Mouse (Mus musculus) c-Kit-positive CD71-positive TER-119-negative erythroid progenitor cells, embryonic 14.5 days (primary cell): ENCODE measurements around the gene Lamtor4.

ENCODE experiments used
- DNase-seq: peaks from one replicate; pipeline ENCODE4 v3.0.0-alpha.2; 2013; ENCODE audit warnings: low read depth

The Lamtor4 gene

DNA sequence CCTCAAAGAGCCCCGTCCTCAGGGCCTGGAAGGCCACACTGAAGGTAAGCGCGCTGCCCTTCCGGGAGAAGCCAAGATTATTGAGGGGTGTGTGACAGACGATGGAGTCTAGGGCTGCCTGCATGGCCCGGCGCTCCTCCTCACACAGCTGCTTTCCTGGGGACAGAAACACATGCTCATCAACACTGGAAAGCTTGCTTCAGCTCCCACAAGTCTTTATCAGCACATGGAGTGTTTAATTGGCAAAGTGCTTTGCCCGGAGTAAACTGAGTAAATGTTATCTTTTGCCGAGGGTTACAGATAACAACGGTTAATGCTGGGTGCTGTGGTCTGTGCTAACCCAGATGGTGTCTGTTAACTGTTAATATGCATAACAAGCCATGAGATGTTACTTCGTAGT lies 5.6 kb downstream of the Lamtor4 start:
- DNase-seq, result no peak

DNA sequence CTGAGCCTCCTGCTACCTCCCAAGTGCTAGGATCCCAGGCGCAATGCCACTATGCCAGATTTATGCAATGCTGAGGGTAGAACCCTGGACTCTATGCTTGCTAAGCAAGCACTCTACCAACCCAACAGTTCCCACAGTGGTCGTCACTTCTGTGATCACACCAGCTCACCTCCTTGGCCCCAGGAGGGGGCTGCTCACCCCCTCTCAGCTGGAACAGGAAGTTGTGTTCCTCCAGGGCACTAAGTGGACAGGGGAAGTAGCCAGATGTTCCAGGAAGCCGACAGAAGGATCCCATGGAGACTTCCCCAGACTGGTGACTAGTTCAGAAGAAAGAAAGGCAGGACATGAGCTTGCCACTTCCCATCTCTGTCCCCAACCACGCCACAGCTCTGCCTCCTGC lies 6.7 kb downstream of the Lamtor4 start:
- no peak for DNase-seq

DNA sequence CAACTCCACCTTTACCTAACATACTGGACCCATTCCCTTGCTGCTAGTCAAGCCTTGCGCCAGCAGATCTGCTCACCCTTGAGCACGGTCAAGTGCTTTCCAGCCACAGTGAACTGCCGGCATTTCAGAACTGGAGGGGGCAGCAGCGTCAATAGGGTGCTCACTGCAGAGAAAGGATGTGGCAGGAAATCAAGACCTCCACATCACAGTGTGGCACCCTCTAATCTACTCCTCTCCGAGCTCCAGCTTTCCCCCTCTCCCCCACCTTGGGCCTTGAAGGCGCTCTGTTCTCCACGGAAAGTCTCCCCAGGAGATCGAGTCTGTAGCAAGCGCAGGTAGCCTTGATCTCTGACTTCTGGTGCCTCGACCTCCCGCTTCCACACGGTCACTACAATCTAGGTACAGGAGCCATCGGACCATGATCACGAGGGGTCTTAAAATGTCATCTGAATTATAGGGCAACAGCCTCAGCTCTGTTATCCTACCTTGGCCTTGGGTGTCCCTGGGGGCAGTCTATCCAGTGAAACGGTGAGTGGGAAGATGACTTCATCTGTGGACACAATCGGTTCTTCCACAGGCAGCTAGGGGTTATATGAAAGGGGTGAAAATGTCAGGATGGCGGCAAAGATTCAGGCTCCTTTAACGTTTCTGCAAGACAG lies 7.4 kb downstream of the Lamtor4 start:
- no peak for DNase-seq

DNA sequence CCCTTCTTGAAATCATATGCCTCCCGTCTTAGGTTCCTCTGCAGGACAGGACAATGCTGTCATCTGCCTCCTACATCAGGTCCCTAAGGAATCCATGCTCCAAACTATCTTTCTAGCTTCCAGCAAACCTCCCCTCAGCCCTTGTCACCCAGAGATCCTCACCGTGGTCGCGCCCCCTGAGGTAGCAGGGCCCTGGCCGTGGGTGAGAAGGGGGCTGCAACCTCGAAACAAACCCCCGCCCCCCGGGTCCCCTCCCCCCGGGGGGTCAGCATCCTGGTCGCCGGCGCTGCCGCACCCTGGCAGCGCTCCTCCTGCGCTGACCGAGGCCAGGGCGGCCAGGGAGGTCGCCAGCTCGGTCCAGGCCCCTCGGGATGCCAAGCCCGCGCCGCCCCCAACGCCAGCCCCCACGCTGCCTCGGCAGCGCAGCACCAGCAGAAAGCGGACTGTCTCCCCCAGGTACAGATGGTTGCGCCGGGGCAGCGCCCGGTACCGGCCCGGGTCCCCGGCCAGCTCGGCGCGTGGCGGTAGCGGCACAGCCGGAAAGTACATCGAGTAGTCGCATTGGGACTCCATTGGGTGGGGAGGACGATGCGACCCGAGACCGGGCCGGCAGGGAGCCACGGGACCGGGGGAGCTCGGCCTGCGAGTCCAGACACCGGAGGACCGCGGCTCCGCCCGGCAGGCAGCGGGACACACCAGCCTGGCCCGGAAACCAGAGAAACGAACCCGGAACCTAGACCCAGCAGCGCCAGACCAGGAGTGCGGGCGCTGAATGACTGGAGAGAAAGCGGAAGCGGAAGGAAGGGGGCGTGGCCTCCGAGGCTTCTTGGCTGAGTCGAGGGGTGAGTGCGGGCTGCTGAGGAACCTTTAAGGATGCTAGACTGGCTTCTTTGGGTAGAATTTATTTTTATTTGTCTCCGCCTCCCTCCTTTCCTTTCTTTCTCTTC lies 8.3 kb downstream of the Lamtor4 start, which contains the start of gene BC037034:
Gene BC037034, minus strand, starts transcription at position 774 of the 947 bp plus-strand sequence.
- DNase-seq, result peak; percentile 90

DNA sequence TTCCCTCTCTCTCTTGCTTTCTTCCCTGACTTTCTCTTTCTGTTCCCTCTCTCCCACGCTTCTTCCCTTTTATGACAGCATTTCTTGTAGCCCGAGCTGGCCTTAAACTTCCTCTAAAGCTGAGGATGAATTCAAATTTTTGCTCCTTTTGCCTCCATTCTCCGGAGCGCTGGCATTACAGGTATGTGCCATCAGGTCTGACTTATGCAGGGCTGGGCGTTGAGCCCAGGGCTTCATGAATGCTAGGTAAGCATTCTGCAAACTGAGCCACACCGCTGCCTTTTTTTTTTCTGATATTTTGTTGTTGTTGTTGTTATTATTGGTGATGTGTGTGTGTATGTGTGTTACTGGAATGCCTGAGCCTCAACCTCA lies 8.9 kb downstream of the Lamtor4 start:
- DNase-seq, result no peak

DNA sequence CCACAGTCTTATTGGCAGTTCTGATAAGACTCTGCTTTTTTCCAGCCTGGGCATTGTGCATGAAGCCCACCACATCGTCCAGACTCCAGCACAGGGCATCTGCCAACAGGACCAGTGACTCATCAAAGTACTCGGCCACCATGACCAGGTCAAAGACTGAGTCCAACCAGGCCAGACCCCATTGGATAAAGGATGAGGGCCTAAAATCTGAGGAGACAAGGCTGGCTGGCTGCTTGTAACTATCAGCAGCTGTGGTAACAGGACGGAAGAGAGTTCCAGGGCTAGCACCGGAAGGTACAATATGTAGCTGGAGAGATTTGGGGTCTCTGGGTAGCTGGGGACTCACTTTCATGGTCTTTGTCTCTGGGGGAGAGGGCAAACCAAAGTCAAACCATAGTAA lies 10.4 kb downstream of the Lamtor4 start:
- DNase-seq, result no peak

GRCm38 (mm10) chr5:138267114-138267513 lies 11.8 kb downstream of the Lamtor4 start:
- DNase-seq, result no peak

GRCm38 (mm10) chr5:138268980-138269379 lies 13.7 kb downstream of the Lamtor4 start:
- DNase-seq, result no peak

DNA sequence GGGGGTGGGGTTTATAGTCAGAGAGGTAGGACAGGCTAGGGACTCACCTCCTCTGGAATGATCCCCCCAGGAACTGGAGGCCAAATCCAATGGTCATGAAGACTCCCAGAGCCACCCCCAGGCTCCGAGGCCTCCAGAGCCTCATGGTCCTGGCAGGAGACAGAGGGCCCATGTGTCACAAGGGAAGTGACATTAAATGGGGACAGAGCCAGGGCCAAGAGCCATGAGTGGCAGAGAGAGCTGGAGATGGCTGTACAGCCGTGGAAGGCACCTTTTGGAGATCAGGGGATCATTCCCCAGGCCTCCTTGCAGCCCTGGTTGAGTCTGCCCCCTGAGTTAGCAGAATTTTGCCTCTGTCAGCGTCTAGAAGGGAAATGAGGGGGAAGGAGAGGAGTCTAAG lies 15.9 kb downstream of the Lamtor4 start:
- DNase-seq, result no peak

- DNase-seq, result no peak
Observed at GRCm38 (mm10) chr5:138272409-138272923, 17.2 kb downstream of the Lamtor4 start, which contains the start of gene Gal3st4. Gal3st4 (minus strand) TSS chr5:138272840.

- no peak for DNase-seq
Observed at GRCm38 (mm10) chr5:138274186-138274585, 18.9 kb downstream of the Lamtor4 start.

DNA sequence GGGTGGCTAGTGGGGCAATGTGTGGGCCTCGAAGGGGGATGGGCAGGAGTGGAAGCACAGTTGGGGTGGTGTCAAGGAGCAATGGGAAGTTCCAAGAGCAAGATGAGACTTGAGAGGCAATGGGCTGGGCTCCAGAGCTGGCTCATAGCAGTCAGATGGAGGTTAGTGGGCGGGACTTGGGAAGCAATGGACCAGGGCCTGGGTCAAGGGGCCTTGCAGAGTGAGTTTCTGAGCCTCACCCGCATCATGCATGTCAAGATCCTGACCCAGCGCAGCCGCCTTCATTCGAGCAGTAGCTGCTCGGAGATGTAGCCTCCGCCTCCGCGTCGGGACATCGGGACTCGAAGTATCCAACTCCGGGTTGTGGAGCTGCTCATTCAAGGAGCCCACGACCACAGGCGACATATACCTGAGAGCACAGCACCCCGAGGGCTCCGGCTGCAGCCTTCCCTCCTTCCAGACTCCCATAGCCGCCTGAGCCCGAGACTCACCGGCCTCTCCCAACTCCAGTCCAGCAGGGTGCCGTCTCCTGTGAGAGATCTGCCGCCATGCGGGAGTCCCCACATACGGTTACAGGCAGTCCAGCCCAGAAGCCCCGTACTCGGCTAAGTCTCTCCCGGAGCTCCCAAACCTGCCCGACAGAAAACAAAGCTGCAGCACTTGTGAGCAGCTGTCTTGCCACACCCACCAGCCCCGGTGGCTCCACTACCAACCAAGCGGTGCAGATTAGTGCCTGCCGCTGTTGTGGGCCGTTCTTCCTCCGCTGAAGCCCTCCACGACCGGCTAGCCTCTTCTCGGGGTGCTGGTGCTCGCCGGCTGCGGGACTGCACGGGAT lies 20.2 kb downstream of the Lamtor4 start:
- DNase-seq, result no peak

GRCm38 (mm10) chr5:138277994-138278393 lies 22.7 kb downstream of the Lamtor4 start:
- DNase-seq, result no peak

- DNase-seq, result peak; percentile 88
Observed at GRCm38 (mm10) chr5:138279585-138280424, 24.5 kb downstream of the Lamtor4 start, which contains the start of the genes Gm43720, Gpc2 and Stag3. Gm43720 (minus strand) TSS chr5:138279958. Gpc2 (minus strand) TSS chr5:138280005. Stag3 (plus strand) TSS chr5:138280240.

- no peak for DNase-seq
Observed at GRCm38 (mm10) chr5:138280425-138280768, 25.1 kb downstream of the Lamtor4 start.

DNA sequence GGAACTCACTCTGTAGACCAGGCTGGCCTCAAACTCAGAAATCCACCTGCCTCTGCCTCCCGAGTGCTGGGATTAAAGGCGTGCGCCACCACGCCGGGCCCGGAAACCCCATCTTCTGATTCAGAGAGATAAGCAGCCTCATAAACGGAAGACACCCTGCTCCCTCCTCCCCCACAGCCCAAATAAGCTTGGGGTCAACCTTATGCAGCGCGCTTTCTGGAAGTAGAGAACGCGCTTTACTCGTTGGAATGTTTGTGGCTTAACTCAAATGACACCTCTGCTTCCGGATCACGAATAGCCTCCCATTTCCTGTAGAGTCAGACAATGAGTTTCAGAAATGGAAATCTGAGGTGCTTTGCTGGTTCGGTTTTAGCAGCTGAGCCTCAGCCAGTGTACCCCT lies 25.5 kb downstream of the Lamtor4 start:
- no peak for DNase-seq

DNA sequence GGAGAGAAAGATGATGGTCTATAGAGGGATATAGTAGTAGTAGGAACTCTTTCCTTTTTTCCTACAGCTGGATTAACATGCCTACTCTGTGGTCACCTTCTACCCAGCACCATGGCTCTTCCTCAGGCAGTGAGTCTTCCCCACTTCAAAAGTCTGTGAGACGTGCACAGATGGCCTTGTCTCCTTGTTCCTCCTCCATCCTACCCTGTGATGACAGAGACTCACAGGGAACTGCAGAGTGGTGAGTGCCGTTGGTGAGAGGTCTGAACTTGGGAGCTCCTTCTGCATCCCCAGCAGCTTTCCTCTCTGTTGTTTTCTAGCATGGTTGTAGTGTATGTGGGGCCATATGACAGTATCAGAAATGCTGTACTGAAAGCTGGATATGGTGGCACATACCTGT lies 26.5 kb downstream of the Lamtor4 start:
- no peak for DNase-seq

DNA sequence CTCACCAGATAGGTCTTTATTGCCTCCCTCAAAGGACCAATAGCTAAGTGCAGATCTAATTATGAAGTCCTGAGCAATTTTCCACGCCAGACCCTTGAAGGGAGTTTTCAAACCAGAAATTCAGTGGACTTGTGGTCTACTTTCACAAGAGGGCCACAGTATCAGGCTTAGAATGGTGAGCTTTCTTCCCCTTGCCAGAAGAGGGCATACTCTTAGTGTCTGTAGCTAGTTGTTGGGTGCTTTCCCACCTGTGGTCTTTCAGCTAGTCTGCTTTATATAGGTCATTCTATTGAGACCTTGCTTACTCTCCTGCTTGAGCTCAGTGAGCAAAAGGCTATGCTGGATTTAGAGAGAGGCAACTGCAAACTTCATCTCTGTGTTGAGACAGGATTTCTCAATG lies 28.3 kb downstream of the Lamtor4 start:
- no peak for DNase-seq

GRCm38 (mm10) chr5:138287861-138288260 lies 32.6 kb downstream of the Lamtor4 start:
- no peak for DNase-seq

DNA sequence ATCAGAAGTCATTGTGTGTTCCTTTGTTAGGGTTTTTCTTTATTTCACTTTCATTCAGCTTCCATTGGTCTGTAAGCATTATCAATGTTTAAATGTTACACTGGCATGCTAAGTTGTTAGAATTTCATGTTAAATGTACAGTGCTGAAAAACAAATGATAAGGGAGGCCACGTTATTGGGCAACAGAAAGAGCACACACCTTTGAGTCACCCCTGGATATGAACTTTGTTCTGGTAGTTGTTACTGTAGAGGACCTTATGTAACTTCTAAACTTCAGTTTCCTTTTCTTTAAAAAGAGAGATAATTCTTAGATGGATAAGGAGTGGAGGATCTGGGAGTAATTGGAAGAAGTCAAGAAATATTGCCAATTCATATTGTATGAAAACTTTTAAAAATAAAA lies 36.4 kb downstream of the Lamtor4 start:
- no peak for DNase-seq

DNA sequence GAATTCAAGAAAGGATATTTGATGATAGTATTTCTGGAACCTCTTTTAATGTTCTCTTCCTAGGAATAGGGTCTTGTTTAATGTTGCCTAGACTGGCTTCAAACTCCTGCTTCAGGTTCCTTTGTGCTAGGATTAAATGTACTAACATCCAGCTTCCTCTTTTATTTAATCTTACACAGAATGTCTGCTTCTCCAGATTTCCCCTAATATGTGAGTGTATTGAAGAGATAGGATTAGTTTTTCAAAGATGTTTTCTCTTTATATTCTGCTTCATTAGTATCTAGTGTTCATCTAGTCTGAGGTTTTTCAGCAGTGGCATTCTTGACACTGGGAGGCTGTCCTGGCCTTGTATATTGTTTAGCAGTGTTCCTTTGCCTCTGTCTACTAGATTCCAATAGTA lies 38.9 kb downstream of the Lamtor4 start:
- DNase-seq, result no peak
